Mouse (Mus musculus): ENCODE data around the gene Letm1. TPM values are rescaled to one million over a fixed set of nuclear protein-coding genes. Genes with fewer than 3 reads are reported as not detected.

The Letm1 gene
- polyA plus RNA-seq, 1 experiment from 2014 or later = 45.8 TPM

DNA sequence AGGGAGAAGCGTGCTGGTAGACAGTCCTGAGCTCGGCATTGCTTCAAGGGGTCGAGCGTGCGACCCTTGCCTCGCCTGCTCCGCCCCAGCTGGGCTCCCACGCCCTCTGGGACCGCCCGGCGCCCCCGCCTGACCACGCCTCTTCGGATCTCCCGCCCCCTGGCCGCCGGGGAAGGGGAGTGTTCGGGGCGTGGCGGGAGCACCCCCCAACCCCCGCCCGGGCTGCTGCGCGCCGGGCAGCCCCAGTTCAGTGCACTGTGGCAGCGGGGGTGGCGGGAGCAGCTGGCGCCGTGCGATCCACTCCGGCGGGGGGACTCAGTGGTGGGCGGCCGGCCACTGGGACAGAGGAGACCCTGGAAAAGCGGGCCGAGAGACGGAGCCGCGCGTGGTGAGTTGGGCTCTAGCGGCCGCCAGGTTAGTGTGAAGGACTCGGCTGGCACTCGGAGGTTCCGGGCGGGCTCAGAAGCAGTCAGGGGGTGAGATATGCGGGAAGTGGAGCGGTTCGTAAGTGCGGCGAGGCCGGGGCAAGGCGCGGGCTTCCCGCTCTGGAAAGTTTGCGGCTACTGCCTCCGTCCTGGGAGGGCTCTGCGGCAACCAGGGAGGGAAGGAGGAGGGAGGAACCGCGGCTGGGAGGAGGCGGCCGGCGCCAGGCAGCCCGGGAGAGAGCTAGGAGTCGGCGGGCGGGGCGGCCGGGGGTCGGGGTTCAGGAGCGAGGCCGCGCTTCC lies 60.9 kb downstream of the Letm1 start, which contains the start of gene Fgfr3:
Fgfr3 (plus strand) TSS at position 134 of the 725 bp plus-strand sequence.
- peak within 1 kb of the TSS; percentile 73 for H3K9ac ChIP-seq (ENCODE audit: low read length)
- H3K9me3 ChIP-seq (replicated peaks; ENCODE audit: control insufficient read depth, low read length) = no peaks in the 10 kb centered on the region
- ATAC-seq (replicated peaks; ENCODE audit: extremely low read depth, insufficient read depth, low FRiP score) = peak; percentile 85
- H3K4me1 ChIP-seq (ENCODE audit: control insufficient read depth, insufficient read depth, low read length) = peaks cover 14% of the 10 kb centered on the region
- WGBS = under 1% methylated on average over 64 of the region's 73 CpGs
- H3K27ac ChIP-seq (ENCODE audit: low read length) = no peak within 1 kb of the TSS
- H3K4me3 ChIP-seq (ENCODE audit: low read length) = peak within 1 kb of the TSS; percentile 60
- H3K27me3 ChIP-seq (ENCODE audit: control insufficient read depth, insufficient read depth, low read length) = peaks cover 25% of the 10 kb centered on the region
- H3K36me3 ChIP-seq (ENCODE audit: control insufficient read depth, insufficient read depth) = no peaks in the 10 kb centered on the region
- peak within 1 kb of the TSS; percentile 98 for H3K4me2 ChIP-seq (ENCODE audit: low read depth, low read length)

DNA sequence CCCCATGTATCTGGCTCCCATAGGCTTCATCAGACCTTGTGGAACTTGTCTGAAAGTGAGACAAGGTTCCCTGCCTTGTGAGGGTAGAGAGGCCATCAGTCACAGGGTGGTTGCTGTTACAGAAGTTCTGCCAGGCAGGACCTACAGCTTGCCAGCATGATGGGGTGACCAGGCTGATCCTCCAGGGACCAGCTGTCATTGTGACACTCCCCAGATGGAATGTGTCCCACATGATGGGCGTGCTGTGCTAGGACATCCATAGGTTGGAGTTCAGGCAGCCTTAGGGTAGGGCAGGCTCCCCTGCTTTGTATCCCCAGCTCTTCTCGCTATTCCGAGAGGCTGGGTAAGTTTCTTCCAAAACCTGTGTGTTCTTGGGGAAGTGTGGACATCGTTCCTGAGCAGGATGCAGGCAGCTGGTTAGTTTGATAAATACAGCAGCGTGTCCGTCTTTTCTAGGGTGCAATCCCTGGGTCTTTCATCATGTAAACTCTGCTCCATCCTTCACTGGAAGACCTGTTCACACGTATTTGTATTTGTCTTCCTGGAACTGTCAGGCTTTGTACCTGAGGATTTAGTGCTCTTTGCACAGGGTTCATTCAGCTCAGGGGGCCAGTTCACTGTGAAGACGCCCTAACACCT lies 61.6 kb downstream of the Letm1 start:
- Histone ChIP-seq H3K9ac (ENCODE audit: low read length) (peak overlapping the region; percentile 73; the same call in 1 of the 2 replicates), H3K27ac (ENCODE audit: low read length) (no peak overlapping the region)

DNA sequence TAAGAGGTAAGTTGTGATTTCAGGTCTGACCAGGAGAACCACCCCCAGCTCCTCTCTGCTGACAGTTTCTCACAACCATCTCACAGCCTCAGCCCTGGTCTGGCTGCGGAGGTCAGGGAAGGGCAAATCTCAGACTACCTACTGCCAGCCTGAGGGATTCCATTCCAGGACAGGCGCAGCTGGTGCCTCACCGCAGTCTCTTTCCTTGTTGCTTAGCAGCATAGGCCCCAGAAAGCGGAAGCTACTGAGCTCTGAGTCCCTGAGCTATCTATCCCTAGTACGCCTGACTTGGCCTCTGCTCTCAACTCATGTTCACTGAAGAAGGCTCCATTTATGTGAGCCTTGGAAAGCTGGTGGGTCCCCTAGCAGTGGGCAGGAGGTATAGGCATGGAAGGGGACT lies 64.2 kb downstream of the Letm1 start:
- no peaks in the 10 kb centered on the region for H3K36me3 ChIP-seq (ENCODE audit: control insufficient read depth, insufficient read depth)
- no peak overlapping the region for H3K9ac ChIP-seq (ENCODE audit: low read length)
- peaks cover 9% of the 10 kb centered on the region for H3K27me3 ChIP-seq (ENCODE audit: control insufficient read depth, insufficient read depth, low read length)
- no peak overlapping the region for H3K4me3 ChIP-seq (ENCODE audit: low read length)
- no peak overlapping the region for H3K27ac ChIP-seq (ENCODE audit: low read length)
- 47% methylated on average over 5 of the region's 5 CpGs for WGBS
- peaks cover 14% of the 10 kb centered on the region for H3K4me1 ChIP-seq (ENCODE audit: control insufficient read depth, insufficient read depth, low read length)
- H3K4me2 ChIP-seq (ENCODE audit: low read depth, low read length) = no peak overlapping the region
- ATAC-seq (replicated peaks; ENCODE audit: extremely low read depth, insufficient read depth, low FRiP score) = no peak
- H3K9me3 ChIP-seq (replicated peaks; ENCODE audit: control insufficient read depth, low read length) = no peaks in the 10 kb centered on the region

More for the DNA sequence above, 61.6 kb downstream of the Letm1 start:
- Histone ChIP-seq H3K4me3 (ENCODE audit: low read length) (peak overlapping the region; percentile 60), H3K4me1 (ENCODE audit: control insufficient read depth, insufficient read depth, low read length) (peaks cover 14% of the 10 kb centered on the region), H3K9me3 (replicated peaks; ENCODE audit: control insufficient read depth, low read length) (no peaks in the 10 kb centered on the region), H3K4me2 (ENCODE audit: low read depth, low read length) (peak overlapping the region; percentile 98), H3K27me3 (ENCODE audit: control insufficient read depth, insufficient read depth, low read length) (peaks cover 25% of the 10 kb centered on the region), H3K36me3 (ENCODE audit: control insufficient read depth, insufficient read depth) (no peaks in the 10 kb centered on the region)
- no peak for ATAC-seq (replicated peaks; ENCODE audit: extremely low read depth, insufficient read depth, low FRiP score)
- 6% methylated on average over 8 of the region's 8 CpGs for WGBS

DNA sequence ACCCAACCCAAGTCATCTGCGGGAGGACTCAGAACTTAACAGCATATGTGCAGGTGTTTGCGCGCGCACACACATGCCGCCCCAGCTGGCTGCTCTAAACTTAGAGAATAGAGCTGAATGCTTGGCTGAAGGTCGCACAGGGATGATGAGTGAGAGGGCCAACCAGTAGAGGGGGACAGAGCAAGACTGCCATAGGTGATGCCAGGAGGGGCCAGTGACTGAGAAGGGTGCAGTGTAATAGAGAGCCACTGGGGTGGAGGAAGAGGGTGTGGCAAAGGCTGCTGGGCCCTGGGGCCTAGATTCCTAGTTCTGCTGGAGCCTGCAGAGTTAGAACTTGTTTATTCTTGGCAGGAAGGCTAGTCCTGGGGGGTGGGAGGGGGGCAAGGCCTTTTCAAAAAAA lies 66.2 kb downstream of the Letm1 start:
- Histone ChIP-seq H3K4me3 (ENCODE audit: low read length) (no peak overlapping the region), H3K27me3 (ENCODE audit: control insufficient read depth, insufficient read depth, low read length) (peaks cover 3% of the 10 kb centered on the region; the same call in 1 of the 2 replicates), H3K27ac (ENCODE audit: low read length) (no peak overlapping the region), H3K9ac (ENCODE audit: low read length) (no peak overlapping the region), H3K4me1 (ENCODE audit: control insufficient read depth, insufficient read depth, low read length) (peaks cover 6% of the 10 kb centered on the region; the same call in 1 of the 2 replicates), H3K36me3 (ENCODE audit: control insufficient read depth, insufficient read depth) (no peaks in the 10 kb centered on the region), H3K4me2 (ENCODE audit: low read depth, low read length) (no peak overlapping the region), H3K9me3 (replicated peaks; ENCODE audit: control insufficient read depth, low read length) (no peaks in the 10 kb centered on the region)
- 79% methylated on average over 6 of the region's 6 CpGs for WGBS
- no peak; the same call in 1 of the 2 replicates for ATAC-seq (replicated peaks; ENCODE audit: extremely low read depth, insufficient read depth, low FRiP score)

DNA sequence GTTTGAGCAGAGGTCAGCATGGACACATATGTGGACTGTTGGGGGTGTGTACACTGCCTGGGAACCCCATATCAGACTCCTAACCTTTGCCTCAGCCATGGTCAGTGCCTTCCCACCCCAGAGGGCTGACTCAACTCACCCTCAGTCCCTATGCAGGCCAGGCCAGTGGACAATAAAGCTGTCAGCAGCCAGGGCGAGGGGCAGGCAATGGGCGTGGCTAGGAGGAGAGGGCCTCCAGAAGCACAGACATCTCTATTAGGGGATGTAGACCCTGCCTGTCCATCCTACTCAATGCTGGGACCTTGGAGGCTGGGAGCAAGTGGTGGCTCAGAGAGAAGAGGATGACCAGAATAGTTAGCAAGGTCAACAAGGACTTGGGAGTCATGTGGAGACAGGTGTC lies 67.4 kb downstream of the Letm1 start:
- Histone ChIP-seq H3K27me3 (ENCODE audit: control insufficient read depth, insufficient read depth, low read length) (peaks cover under 1% of the 10 kb centered on the region; the same call in 1 of the 2 replicates), H3K9me3 (replicated peaks; ENCODE audit: control insufficient read depth, low read length) (no peaks in the 10 kb centered on the region), H3K4me2 (ENCODE audit: low read depth, low read length) (no peak overlapping the region), H3K36me3 (ENCODE audit: control insufficient read depth, insufficient read depth) (no peaks in the 10 kb centered on the region), H3K27ac (ENCODE audit: low read length) (no peak overlapping the region), H3K4me3 (ENCODE audit: low read length) (no peak overlapping the region), H3K4me1 (ENCODE audit: control insufficient read depth, insufficient read depth, low read length) (no peaks in the 10 kb centered on the region), H3K9ac (ENCODE audit: low read length) (no peak overlapping the region)
- no peak for ATAC-seq (replicated peaks; ENCODE audit: extremely low read depth, insufficient read depth, low FRiP score)
- 48% methylated on average over 2 of the region's 2 CpGs for WGBS

DNA sequence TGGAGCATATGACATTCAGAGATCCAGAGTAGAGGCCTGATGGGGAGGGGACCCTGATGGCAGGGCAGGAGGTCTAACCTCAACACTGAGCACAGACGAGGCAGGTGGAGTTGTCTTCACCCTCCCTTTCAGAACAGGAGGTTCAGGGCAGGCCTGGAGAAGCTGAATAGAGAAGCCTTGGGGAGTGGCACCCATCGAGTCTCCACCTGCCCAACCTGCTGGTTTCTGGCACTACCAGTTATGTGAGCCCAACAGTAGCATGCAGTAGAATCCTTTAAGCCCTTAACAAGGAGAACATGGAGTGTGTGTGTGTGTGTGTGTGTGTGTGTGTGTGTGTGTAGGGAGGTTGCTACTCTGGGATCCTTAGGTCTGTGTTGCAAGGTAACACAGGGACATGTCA lies 70.1 kb downstream of the Letm1 start:
- no peaks in the 10 kb centered on the region for H3K36me3 ChIP-seq (ENCODE audit: control insufficient read depth, insufficient read depth)
- no peak for ATAC-seq (replicated peaks; ENCODE audit: extremely low read depth, insufficient read depth, low FRiP score)
- H3K9me3 ChIP-seq (replicated peaks; ENCODE audit: control insufficient read depth, low read length) = no peaks in the 10 kb centered on the region
- H3K27me3 ChIP-seq (ENCODE audit: control insufficient read depth, insufficient read depth, low read length) = no peaks in the 10 kb centered on the region
- 81% methylated on average over 2 of the region's 2 CpGs for WGBS
- H3K4me3 ChIP-seq (ENCODE audit: low read length) = no peak overlapping the region
- no peaks in the 10 kb centered on the region; the same call in 1 of the 2 replicates for H3K4me1 ChIP-seq (ENCODE audit: control insufficient read depth, insufficient read depth, low read length)
- H3K9ac ChIP-seq (ENCODE audit: low read length) = no peak overlapping the region
- no peak overlapping the region for H3K4me2 ChIP-seq (ENCODE audit: low read depth, low read length)
- no peak overlapping the region for H3K27ac ChIP-seq (ENCODE audit: low read length)

DNA sequence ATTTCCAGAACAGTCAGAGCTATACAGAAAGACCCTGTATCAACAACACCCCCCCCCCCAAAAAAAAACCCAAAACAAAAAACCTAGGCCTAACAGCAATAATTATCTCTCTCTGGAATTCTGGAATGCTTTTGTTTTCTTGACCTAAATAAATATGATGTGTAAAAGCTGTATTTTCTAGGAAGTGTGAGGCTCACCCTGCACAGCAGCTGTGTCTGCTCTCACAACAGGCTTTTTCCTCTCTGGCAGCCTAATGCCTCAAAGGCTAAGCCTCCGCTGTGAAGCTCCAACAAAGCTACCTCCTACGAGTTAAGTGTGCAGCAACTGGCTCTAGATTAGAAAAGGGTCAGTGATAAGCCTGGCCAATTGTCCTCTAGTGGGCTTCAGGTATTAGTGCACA lies 73.6 kb downstream of the Letm1 start:
- 43% methylated on average over 2 of the region's 2 CpGs for WGBS
- Histone ChIP-seq H3K27me3 (ENCODE audit: control insufficient read depth, insufficient read depth, low read length) (no peaks in the 10 kb centered on the region), H3K4me3 (ENCODE audit: low read length) (no peak overlapping the region), H3K9ac (ENCODE audit: low read length) (no peak overlapping the region), H3K9me3 (replicated peaks; ENCODE audit: control insufficient read depth, low read length) (no peaks in the 10 kb centered on the region), H3K27ac (ENCODE audit: low read length) (no peak overlapping the region), H3K4me2 (ENCODE audit: low read depth, low read length) (no peak overlapping the region), H3K36me3 (ENCODE audit: control insufficient read depth, insufficient read depth) (no peaks in the 10 kb centered on the region), H3K4me1 (ENCODE audit: control insufficient read depth, insufficient read depth, low read length) (peaks cover 16% of the 10 kb centered on the region)
- ATAC-seq (replicated peaks; ENCODE audit: extremely low read depth, insufficient read depth, low FRiP score) = no peak

DNA sequence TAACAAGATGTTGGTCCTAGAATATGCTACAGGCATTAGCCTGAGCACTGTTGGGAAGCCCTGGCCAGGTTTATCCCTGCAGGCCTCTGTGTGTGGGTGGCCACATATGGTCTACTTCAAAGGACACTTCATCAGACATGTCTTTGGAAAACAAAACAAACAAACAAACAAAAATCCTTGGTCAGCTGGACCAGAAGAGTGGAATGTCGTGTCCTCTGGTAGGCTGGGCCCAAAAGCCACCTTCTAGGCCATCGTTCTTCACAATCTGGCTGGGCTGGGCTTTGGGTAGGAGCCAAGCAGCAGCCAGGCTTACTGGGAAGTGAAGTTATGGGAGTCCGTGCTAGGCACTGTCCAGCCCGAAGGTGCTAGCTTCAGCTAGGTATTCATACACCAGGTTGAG lies 75.5 kb downstream of the Letm1 start:
- no peak overlapping the region for H3K4me3 ChIP-seq (ENCODE audit: low read length)
- 30% methylated on average over 4 of the region's 4 CpGs for WGBS
- ATAC-seq (replicated peaks; ENCODE audit: extremely low read depth, insufficient read depth, low FRiP score) = no peak
- no peaks in the 10 kb centered on the region for H3K9me3 ChIP-seq (replicated peaks; ENCODE audit: control insufficient read depth, low read length)
- no peak overlapping the region for H3K9ac ChIP-seq (ENCODE audit: low read length)
- peaks cover 16% of the 10 kb centered on the region for H3K4me1 ChIP-seq (ENCODE audit: control insufficient read depth, insufficient read depth, low read length)
- no peaks in the 10 kb centered on the region for H3K36me3 ChIP-seq (ENCODE audit: control insufficient read depth, insufficient read depth)
- H3K27ac ChIP-seq (ENCODE audit: low read length) = no peak overlapping the region
- H3K4me2 ChIP-seq (ENCODE audit: low read depth, low read length) = no peak overlapping the region
- H3K27me3 ChIP-seq (ENCODE audit: control insufficient read depth, insufficient read depth, low read length) = no peaks in the 10 kb centered on the region

DNA sequence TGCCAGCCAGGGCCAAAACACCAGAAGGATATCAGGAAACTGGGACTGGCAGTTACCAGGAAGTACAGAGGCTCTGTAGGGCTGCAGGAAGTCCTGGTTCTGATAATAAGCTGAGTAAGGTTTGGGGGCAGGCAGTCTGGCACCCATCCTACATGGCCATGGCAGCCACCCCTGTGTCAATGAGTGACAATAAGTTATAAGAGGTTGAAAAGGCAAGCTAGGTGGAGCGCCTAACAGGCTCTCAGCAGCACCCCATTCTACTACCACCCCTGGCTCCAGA lies 76.3 kb downstream of the Letm1 start:
- Histone ChIP-seq H3K27ac (ENCODE audit: low read length) (no peak overlapping the region), H3K27me3 (ENCODE audit: control insufficient read depth, insufficient read depth, low read length) (no peaks in the 10 kb centered on the region), H3K4me3 (ENCODE audit: low read length) (no peak overlapping the region), H3K9me3 (replicated peaks; ENCODE audit: control insufficient read depth, low read length) (no peaks in the 10 kb centered on the region), H3K4me1 (ENCODE audit: control insufficient read depth, insufficient read depth, low read length) (peaks cover 16% of the 10 kb centered on the region), H3K4me2 (ENCODE audit: low read depth, low read length) (no peak overlapping the region), H3K9ac (ENCODE audit: low read length) (no peak overlapping the region), H3K36me3 (ENCODE audit: control insufficient read depth, insufficient read depth) (no peaks in the 10 kb centered on the region)
- WGBS = 88% methylated on average over 1 of the region's 1 CpGs
- ATAC-seq (replicated peaks; ENCODE audit: extremely low read depth, insufficient read depth, low FRiP score) = 0 out of 2 replicates have a peak, but pooled peaks have one; percentile 4
